Mouse (Mus musculus) spleen, adult 2 months (tissue): ENCODE results near the gene 2510009E07Rik.

Experiments
- CTCF ChIP-seq: fragments of 200-500 bp; IDR thresholded peaks from 2 replicates; pipeline ENCODE4 v1.5.1; 2011; ENCODE audit warnings: mild to moderate bottlenecking, inconsistent platforms; ENCODE audit not compliant: insufficient read depth, insufficient read length, insufficient replicate concordance; ENCODE audit errors: extremely low read depth
- POLR2A ChIP-seq: fragments of 200-500 bp; IDR thresholded peaks from 2 replicates; pipeline ENCODE4 v1.6.1; 2011; ENCODE audit warnings: low read depth, low read length, inconsistent platforms

DNA sequence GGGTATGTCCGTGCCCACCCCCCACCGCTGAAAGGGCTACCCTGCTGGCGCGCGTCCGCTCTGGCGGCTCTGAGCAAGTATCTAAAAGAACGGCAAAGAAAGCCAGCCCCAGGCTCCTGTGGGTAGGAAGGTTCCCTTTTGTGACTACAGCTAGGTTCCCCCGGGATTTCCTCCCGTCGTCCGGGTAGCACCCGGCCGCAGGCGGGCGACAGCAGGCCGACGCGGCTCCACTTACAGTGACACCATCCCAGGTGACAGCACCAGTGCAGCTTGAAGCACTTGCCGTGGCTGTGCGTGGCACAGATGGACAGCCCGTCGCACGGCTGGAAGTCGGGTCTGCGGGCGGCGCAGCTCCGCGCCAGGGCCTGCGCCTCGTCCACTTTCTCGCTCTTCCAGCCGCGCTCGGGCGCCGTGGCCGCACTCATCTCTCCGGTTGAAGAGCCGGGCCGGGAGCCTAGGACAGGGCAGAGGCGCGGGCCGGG, 443 bp downstream of the 2510009E07Rik start:
- no peak for TF ChIP-seq CTCF
- TF ChIP-seq POLR2A: no peak
